Comparison of ENCODE assay signal across 9 mouse cellular contexts in genomic region chr7:30193013-30193412, GRCm38 (mm10). TPM values are rescaled to one million over a fixed set of nuclear protein-coding genes. Genes with fewer than 3 reads are reported as not detected.
DNase-seq lines count a peak whose midpoint lies in the region; ATAC-seq lines count a peak whose summit lies in the region.
"Had no signal": no experiment of that assay in that cellular context is flagged by ENCODE, and none has a peak within 500 bp of the region (broad histone marks: within the 10 kb centered on the region; RNA-seq: fewer than 3 reads in every experiment).

No protein-coding gene starts in this region.

- H3K27ac ChIP-seq in limb, embryonic 12.5 days, result peak overlapping the region; percentile 87
- peak overlapping the region; percentile 94; the same call in 1 of the 2 replicates for H3K27ac ChIP-seq in stomach, embryonic 15.5 days

- H3K36me3 ChIP-seq in megakaryocyte, embryonic 14.5 days (replicated peaks; ENCODE audit: low read length), result peaks cover 54% of the 10 kb centered on the region
- H3K36me3 ChIP-seq in limb, embryonic 12.5 days, result peaks cover 44% of the 10 kb centered on the region
- H3K36me3 ChIP-seq in stomach, embryonic 15.5 days, result peaks cover 32% of the 10 kb centered on the region

- H3K9me3 ChIP-seq in megakaryocyte, embryonic 14.5 days, result no peaks in the 10 kb centered on the region
- no peaks in the 10 kb centered on the region for H3K9me3 ChIP-seq in limb, embryonic 12.5 days
- H3K9me3 ChIP-seq in stomach, embryonic 15.5 days, result no peaks in the 10 kb centered on the region

- 16% methylated on average over 9 of the region's 9 CpGs for WGBS in limb, embryonic 12.5 days
- WGBS in stomach, embryonic 15.5 days, result 31% methylated on average over 9 of the region's 9 CpGs

- no peaks in the 10 kb centered on the region for H3K27me3 ChIP-seq in megakaryocyte, embryonic 14.5 days (replicated peaks)
- no peaks in the 10 kb centered on the region for H3K27me3 ChIP-seq in limb, embryonic 12.5 days
- H3K27me3 ChIP-seq in stomach, embryonic 15.5 days (replicated peaks), result no peaks in the 10 kb centered on the region

- ATAC-seq in megakaryocyte, adult 5-6 weeks (ENCODE audit: poor library complexity, severe bottlenecking), result no peak
- ATAC-seq in limb, embryonic 12.5 days (ENCODE audit: insufficient number of reproducible peaks, insufficient read depth, low FRiP score, low TSS enrichment, low read depth), result no peak
- no peak for ATAC-seq in stomach, embryonic 15.5 days (ENCODE audit: insufficient read depth, low FRiP score, low read depth)

- peak overlapping the region; percentile 76 for H3K9ac ChIP-seq in limb, embryonic 12.5 days (replicated peaks)
- H3K9ac ChIP-seq in stomach, embryonic 15.5 days, result no peak overlapping the region

- peak overlapping the region; percentile 97 for H3K4me3 ChIP-seq in megakaryocyte, embryonic 14.5 days (replicated peaks)
- H3K4me3 ChIP-seq in limb, embryonic 12.5 days (replicated peaks), result peak overlapping the region; percentile 74
- peak overlapping the region; percentile 86 for H3K4me3 ChIP-seq in stomach, embryonic 15.5 days (replicated peaks)

- DNase-seq in cerebellum, adult 11-12 months, result peak; percentile 46
- no peak for DNase-seq in cerebellum, postnatal 4 days (ENCODE audit: low spot score in 2 of 2)
- no peak for DNase-seq in urinary bladder, postnatal 4 days (ENCODE audit: low spot score in 2 of 2)
- no peak for DNase-seq in right cerebral cortex, postnatal 36 days (ENCODE audit: low spot score in 2 of 2)

- H3K4me1 ChIP-seq in megakaryocyte, embryonic 14.5 days, result peaks cover 56% of the 10 kb centered on the region
- H3K4me1 ChIP-seq in limb, embryonic 12.5 days (replicated peaks), result peaks cover 20% of the 10 kb centered on the region
- H3K4me1 ChIP-seq in stomach, embryonic 15.5 days, result peaks cover 22% of the 10 kb centered on the region

- H3K4me2 ChIP-seq in limb, embryonic 12.5 days, result peak overlapping the region; percentile 85
- peak overlapping the region; percentile 68 for H3K4me2 ChIP-seq in stomach, embryonic 15.5 days

RNA-seq across cellular contexts. Expression of gene Capns1, which starts 5.6 kb away (rescaled TPM):
- 122 and 208 TPM in 2 replicates for polyA plus RNA-seq in megakaryocyte, embryonic 14.5 days (2012; ENCODE audit: insufficient read depth, low replicate concordance)
- total RNA-seq in megakaryocyte, adult 5-6 weeks (2015), result 485 and 524 TPM in 2 replicates
- total RNA-seq in megakaryocyte, adult 5-6 weeks (2017), result 307 and 314 TPM in 2 replicates
- 75.6 and 77.9 TPM in 2 replicates for polyA plus RNA-seq in limb, embryonic 12.5 days (2016; fragmentation: Nextera tagmentation; extraction: Ambion mirVana)
- polyA plus RNA-seq in stomach, embryonic 15.5 days (2015; fragmentation: Nextera tagmentation; extraction: Ambion mirVana), result 106 and 111 TPM in 2 replicates

RNA-seq across cellular contexts. Expression of gene Cox7a1, which starts 9.1 kb away (rescaled TPM):
- polyA plus RNA-seq in megakaryocyte, embryonic 14.5 days (2012; ENCODE audit: insufficient read depth, low replicate concordance), result 2.4 TPM in 1 of 2 replicates, not detected in the other
- 0.91 and 1.6 TPM in 2 replicates for total RNA-seq in megakaryocyte, adult 5-6 weeks (2015)
- 0.94 and 2.4 TPM in 2 replicates for total RNA-seq in megakaryocyte, adult 5-6 weeks (2017)
- 2.4 and 2.9 TPM in 2 replicates for polyA plus RNA-seq in limb, embryonic 12.5 days (2016; fragmentation: Nextera tagmentation; extraction: Ambion mirVana)
- polyA plus RNA-seq in stomach, embryonic 15.5 days (2015; fragmentation: Nextera tagmentation; extraction: Ambion mirVana), result 13.8 and 22.0 TPM in 2 replicates
- total RNA-seq: neutrophil, adult 5-6 weeks had no signal

RNA-seq across cellular contexts. Expression of gene Zfp146, which starts 23.5 kb away (rescaled TPM):
- polyA plus RNA-seq in megakaryocyte, embryonic 14.5 days (2012; ENCODE audit: insufficient read depth, low replicate concordance), result 2.6 TPM in 1 of 2 replicates, not detected in the other
- 16.6 and 25.2 TPM in 2 replicates for total RNA-seq in megakaryocyte, adult 5-6 weeks (2015)
- 32.8 and 35.2 TPM in 2 replicates for total RNA-seq in megakaryocyte, adult 5-6 weeks (2017)
- polyA plus RNA-seq in limb, embryonic 12.5 days (2016; fragmentation: Nextera tagmentation; extraction: Ambion mirVana), result 19.1 and 23.0 TPM in 2 replicates
- polyA plus RNA-seq in stomach, embryonic 15.5 days (2015; fragmentation: Nextera tagmentation; extraction: Ambion mirVana), result 15.0 and 18.0 TPM in 2 replicates

RNA-seq across cellular contexts. Expression of gene Polr2i, which starts 38.7 kb away (rescaled TPM):
- 13.7 and 67.3 TPM in 2 replicates for polyA plus RNA-seq in megakaryocyte, embryonic 14.5 days (2012; ENCODE audit: insufficient read depth, low replicate concordance)
- 46.4 and 51.0 TPM in 2 replicates for total RNA-seq in megakaryocyte, adult 5-6 weeks (2015)
- total RNA-seq in megakaryocyte, adult 5-6 weeks (2017), result 31.5 and 39.1 TPM in 2 replicates
- 174 and 182 TPM in 2 replicates for polyA plus RNA-seq in limb, embryonic 12.5 days (2016; fragmentation: Nextera tagmentation; extraction: Ambion mirVana)
- polyA plus RNA-seq in stomach, embryonic 15.5 days (2015; fragmentation: Nextera tagmentation; extraction: Ambion mirVana), result 129 and 139 TPM in 2 replicates

RNA-seq across cellular contexts. Expression of gene Tbcb, which starts 39.1 kb away (rescaled TPM):
- polyA plus RNA-seq in megakaryocyte, embryonic 14.5 days (2012; ENCODE audit: insufficient read depth, low replicate concordance), result 21.7 and 73.2 TPM in 2 replicates
- 84.2 and 92.7 TPM in 2 replicates for total RNA-seq in megakaryocyte, adult 5-6 weeks (2015)
- total RNA-seq in megakaryocyte, adult 5-6 weeks (2017), result 30.2 and 48.2 TPM in 2 replicates
- polyA plus RNA-seq in limb, embryonic 12.5 days (2016; fragmentation: Nextera tagmentation; extraction: Ambion mirVana), result 214 and 222 TPM in 2 replicates
- 138 and 158 TPM in 2 replicates for polyA plus RNA-seq in stomach, embryonic 15.5 days (2015; fragmentation: Nextera tagmentation; extraction: Ambion mirVana)
